Mouse (Mus musculus) E14TG2a.4 (cell line): ENCODE data around the gene Bglap2.

Experiments
- CTCF ChIP-seq: conservative IDR thresholded peaks from 2 replicates; pipeline ENCODE4 v1.5.1; 2014; ENCODE audit warnings: low read length
- POU5F1 ChIP-seq: IDR thresholded peaks from 2 replicates; pipeline ENCODE4 v1.6.1; 2014; ENCODE audit warnings: low read length, borderline replicate concordance

DNA sequence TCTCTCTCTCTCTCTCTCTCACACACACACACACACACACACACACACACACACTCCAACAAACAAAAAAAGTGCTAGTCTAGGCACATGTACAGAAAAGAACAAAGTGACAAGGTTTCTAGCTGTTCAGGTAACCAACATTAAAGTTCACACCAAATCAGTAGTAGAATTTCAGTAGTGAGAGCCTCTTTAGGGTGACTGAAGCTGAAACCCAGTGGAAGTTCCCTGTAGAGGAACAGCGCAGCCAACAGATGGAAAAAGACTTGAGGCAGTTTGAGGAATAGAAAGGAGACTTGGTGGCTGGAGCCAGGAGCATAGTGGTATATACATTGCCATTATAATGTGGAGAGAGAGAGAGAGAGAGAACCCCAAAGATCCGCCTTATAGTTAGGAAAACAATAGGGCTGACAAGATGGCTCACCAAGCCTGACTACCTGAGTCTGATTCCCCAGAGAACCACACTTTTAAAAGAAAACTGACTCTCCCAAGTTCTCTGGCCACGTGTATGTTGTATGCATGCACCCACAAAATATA, 43.5 kb downstream of the Bglap2 start:
- TF ChIP-seq CTCF, result no peak
- TF ChIP-seq POU5F1, result no peak
